Mouse (Mus musculus) spleen, postnatal 10 days (tissue): ENCODE results near the gene Scg5.
A peak's percentile ranks its signal among the peaks of the same experiment; 100 is the strongest.

Experiments
- DNase-seq, 2 experiments: peaks; one replicate each; pipeline ENCODE4 v3.0.0; 2021 to 2022; ENCODE audit warnings: low spot score in 2 of 2

Scg5 gene

GRCm38 (mm10) chr2:113828943-113829882, at the start of gene Scg5:
Scg5 (minus strand) TSS chr2:113829121.
- DNase-seq, result no peak

DNA sequence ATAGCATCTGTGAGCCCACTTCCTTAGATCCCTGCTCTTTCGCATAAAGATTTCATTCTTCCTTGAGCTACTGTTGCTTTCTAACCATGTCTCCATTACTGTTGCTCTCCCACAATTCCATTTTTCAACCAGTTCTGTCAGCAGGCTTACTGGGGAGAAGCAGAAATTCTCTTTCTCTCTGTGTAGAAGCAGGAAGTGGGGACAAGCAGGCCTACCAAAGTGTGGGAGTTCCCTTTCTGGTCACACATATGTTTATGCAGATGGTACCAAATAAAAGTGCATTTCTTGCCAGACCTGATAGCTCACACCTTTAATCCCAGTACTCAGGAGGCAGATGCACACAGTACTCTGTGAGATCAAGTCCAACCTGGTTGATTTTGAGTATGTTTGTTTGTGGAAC, 41.2 kb upstream of the Scg5 start:
- no peak for DNase-seq

GRCm38 (mm10) chr2:113868404-113868803, 39.5 kb upstream of the Scg5 start:
- DNase-seq, result no peak

GRCm38 (mm10) chr2:113866155-113866554, 37.2 kb upstream of the Scg5 start:
- DNase-seq, result no peak

- no peak for DNase-seq
Observed at GRCm38 (mm10) chr2:113849141-113849540, 20.2 kb upstream of the Scg5 start.

DNA sequence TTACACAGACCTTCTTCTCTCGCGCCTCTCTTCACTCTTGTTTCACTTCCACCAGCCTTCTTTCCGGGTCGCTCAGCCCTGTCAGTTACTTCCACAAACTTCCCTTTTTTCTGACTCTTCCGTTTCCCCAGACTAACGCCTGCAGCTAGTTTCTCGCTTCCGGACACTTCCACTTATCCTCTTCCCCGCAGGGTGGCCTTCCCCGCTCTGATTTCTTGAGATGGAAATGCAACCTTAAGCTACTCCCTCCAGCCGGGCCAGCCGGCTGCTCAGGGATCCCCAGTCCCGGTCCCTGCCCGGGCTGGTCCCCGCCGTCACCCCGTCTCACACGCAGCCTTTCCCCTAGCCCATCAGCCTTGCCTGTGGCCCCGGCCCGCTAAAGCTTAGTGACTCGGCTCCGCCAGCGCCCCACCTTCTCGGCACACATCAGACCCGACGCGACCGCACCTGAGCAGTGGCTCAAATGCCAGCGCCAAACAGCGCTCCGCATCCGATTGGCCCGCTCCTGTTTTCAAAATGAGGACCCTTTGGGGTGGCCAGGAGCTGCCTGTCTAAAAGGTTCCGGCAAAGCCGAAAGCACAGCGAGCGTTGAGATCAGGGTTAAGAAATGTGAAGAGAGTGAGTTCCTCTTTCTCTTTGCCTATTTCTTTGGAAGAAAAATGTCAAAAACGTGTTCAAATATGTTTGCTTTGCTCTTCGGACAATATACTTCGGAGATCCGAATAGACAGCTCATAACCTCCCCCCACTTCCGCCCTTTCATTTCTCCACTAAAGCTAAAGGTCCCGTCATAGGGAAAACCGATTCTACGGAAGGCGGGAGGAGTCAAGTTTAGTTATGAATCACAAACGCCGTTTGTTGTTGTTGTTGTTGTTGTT, 19.6 kb upstream of the Scg5 start, which contains the start of gene Arhgap11a:
Arhgap11a (minus strand) TSS at position 417 of the 877 bp plus-strand sequence.
- DNase-seq, result peak; percentile 94 to 95

GRCm38 (mm10) chr2:113847678-113848244, 18.8 kb upstream of the Scg5 start:
- peak; percentile 16 to 61 for DNase-seq

GRCm38 (mm10) chr2:113845081-113845480, 16.2 kb upstream of the Scg5 start:
- DNase-seq, result no peak

DNA sequence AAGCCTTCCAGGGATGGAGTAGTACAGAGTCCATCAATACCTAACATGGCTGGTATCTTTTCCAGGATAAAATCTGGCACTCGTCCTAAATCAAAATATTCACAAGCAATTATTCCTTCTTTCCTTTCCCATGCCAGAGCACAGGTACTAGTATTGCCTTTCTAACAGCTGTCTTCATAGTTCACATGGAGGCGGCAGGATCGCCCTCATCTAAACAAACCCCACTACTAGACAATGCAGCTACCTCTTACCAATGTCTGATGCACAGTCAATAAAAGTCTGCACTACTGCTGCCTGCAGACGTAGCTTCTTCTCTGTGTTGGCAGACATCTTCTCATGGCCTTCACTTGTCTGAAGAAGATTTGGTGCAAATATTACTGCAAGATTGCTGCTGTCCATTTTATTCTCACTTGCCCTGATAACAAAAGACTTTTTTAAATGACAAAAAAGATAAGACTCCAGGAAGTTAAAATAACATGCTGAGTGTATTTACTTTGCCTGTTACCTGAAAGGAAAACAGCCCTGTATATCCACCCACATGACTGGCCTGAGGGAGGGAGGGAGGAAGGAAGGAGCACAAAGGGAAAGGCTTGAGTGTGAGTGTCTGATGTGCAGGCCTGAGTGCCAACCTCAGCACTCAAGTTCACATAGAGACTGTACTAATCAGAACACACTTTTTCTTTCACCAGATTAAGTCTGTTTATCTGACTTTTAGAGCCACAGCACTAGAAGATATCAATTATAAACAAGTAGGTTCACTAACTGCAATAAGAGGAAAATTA, 12.9 kb upstream of the Scg5 start:
- DNase-seq, result no peak

DNA sequence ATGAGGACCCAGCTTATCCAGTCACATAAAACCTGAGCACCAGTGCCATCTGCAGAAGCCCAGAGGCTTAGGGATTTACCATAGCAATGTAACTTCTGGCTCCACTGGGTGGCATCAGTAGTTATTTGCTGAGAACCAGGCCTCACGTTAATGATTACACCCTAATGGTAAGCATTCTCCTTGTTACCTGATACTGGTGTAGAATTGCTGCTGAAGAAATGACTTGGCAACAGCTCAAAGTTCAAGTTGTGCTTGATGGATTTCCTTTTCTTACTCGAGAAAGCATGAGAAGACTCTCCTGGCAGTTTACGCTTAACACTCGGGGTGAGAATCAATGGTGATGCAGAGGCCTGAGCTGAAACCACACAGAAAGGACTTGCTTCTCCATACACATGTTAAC, 10.6 kb upstream of the Scg5 start:
- DNase-seq, result no peak

- no peak for DNase-seq
Observed at GRCm38 (mm10) chr2:113835219-113835618, 6.3 kb upstream of the Scg5 start.

DNA sequence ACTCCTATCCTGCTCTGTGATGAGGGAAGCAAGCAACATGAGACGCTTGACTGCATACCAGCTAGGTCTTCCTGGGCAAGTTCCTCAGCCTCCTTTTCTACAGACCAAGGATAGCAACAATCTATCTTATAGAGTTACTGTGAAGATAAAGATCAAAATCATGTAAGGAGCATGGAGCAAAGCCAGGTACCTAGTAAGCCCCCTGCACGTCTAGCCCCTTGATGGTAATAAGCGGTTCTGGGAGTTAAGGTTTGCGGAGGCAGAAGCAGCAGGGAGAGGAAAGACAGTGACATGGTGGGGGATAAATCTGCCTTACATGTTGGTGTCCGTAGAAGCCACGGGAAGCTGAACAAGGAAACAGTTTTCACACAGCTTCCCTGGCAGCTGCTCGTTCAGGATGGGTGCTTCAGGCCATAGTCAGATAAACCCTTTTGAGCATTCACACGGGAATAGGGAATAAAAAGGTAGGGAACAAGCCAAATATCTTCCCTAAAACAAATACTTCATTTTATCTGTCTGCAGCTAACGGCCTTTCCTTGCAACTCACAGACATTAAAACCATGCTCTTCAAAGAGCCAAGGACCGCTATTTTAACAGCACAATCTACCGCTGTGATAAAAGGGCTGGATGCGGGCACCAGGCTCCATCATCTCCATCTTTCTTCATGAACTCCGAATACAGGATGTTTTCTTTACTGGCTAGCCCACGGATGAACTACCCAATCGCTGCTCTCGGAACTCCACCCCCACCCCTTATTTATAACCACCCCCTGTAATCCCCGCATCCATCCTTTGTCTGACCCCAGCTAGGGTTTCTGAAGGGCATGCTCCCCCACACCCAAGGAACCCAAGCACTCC, 607 bp downstream of the Scg5 start:
- no peak for DNase-seq

- no peak for DNase-seq
Observed at GRCm38 (mm10) chr2:113823909-113824308, 5.0 kb downstream of the Scg5 start.

- DNase-seq, result no peak
Observed at GRCm38 (mm10) chr2:113822367-113822766, 6.6 kb downstream of the Scg5 start.

GRCm38 (mm10) chr2:113821176-113821734, 7.7 kb downstream of the Scg5 start:
- no peak for DNase-seq

- DNase-seq, result no peak
Observed at GRCm38 (mm10) chr2:113820117-113820516, 8.8 kb downstream of the Scg5 start.

GRCm38 (mm10) chr2:113817681-113818606, 11.0 kb downstream of the Scg5 start:
- DNase-seq, result no peak

DNA sequence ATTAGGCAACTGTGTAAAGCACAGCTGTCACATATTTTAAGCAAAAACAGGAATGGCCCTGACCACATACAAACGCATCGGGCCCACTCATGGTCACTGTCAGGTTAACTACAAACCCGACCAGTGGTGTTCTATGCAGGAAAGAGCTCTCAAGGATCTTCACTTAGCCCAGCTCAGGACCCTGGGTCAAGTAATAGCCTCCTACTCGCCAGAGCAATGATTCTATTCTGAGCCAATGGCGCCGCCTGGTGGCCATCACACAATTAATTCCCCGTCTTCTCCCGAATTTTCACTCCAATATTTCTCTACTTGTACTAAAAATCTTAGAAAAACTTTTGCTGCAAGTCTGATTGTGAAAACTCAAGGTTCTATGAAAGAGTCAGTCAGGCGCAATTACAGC, 21.3 kb downstream of the Scg5 start:
- DNase-seq, result peak in 1 of 2 experiments; percentile 62
